Mouse (Mus musculus): Measurements from ENCODE around the gene Ghr. TPM values are rescaled to one million over a fixed set of nuclear protein-coding genes. Genes with fewer than 3 reads are reported as not detected.
A peak's percentile ranks its signal among the peaks of the same experiment; 100 is the strongest.

Ghr gene
- polyA plus RNA-seq, 1 experiment from 2014 or later: 13.6 TPM

- H3K36me3 ChIP-seq (ENCODE audit: control insufficient read depth, insufficient read depth, low read length): no peaks in the 10 kb centered on the region
- DNase-seq (ENCODE audit: low spot score, missing footprints) (no peak), ATAC-seq (ENCODE audit: low FRiP score) (peak; percentile 61)
- H3K4me1 ChIP-seq (ENCODE audit: control insufficient read depth, insufficient read depth, low read length): 0 out of 2 replicates have a peak, but pooled peaks cover 2% of the 10 kb centered on the region
- H3K27ac ChIP-seq (ENCODE audit: low read depth, low read length): no peak overlapping the region
- 26% methylated on average over 6 of the region's 6 CpGs for WGBS
- peak overlapping the region; percentile 16 for H3K4me3 ChIP-seq (ENCODE audit: low read depth, low read length)
- H3K27me3 ChIP-seq (ENCODE audit: control insufficient read depth, insufficient read depth, low read length): no peaks in the 10 kb centered on the region
- H3K9me3 ChIP-seq (ENCODE audit: control insufficient read depth, low read length): no peaks in the 10 kb centered on the region
- peak overlapping the region; percentile 38 for H3K4me2 ChIP-seq
- peak overlapping the region; percentile 60 for H3K9ac ChIP-seq (ENCODE audit: low read length)
Observed at GRCm38 (mm10) chr15:3269996-3270645, 313.2 kb downstream of the Ghr start.

- H3K4me3 ChIP-seq (ENCODE audit: low read depth, low read length): no peak overlapping the region
- H3K27ac ChIP-seq (ENCODE audit: low read depth, low read length): no peak overlapping the region
- DNase-seq (ENCODE audit: low spot score, missing footprints) (no peak), ATAC-seq (ENCODE audit: low FRiP score) (peak; percentile 7; the same call in 1 of the 2 replicates)
- H3K27me3 ChIP-seq (ENCODE audit: control insufficient read depth, insufficient read depth, low read length): no peaks in the 10 kb centered on the region
- H3K9ac ChIP-seq (ENCODE audit: low read length): no peak overlapping the region
- H3K4me2 ChIP-seq: no peak overlapping the region
- H3K4me1 ChIP-seq (ENCODE audit: control insufficient read depth, insufficient read depth, low read length): 0 out of 2 replicates have a peak, but pooled peaks cover 2% of the 10 kb centered on the region
- 84% methylated on average over 4 of the region's 4 CpGs for WGBS
- no peaks in the 10 kb centered on the region for H3K9me3 ChIP-seq (ENCODE audit: control insufficient read depth, low read length)
- H3K36me3 ChIP-seq (ENCODE audit: control insufficient read depth, insufficient read depth, low read length): no peaks in the 10 kb centered on the region
Observed at GRCm38 (mm10) chr15:3269496-3269895, 313.8 kb downstream of the Ghr start.

GRCm38 (mm10) chr15:3268247-3268646, 315.0 kb downstream of the Ghr start, which contains the start of gene Selenop:
TSS of gene Selenop (plus strand) at chr15:3268547.
- no peak for DNase-seq (ENCODE audit: low spot score, missing footprints)
- WGBS: 90% methylated on average over 6 of the region's 6 CpGs
- ATAC-seq (ENCODE audit: low FRiP score): no peak
- H3K36me3 ChIP-seq (ENCODE audit: control insufficient read depth, insufficient read depth, low read length): no peaks in the 10 kb centered on the region
- H3K27me3 ChIP-seq (ENCODE audit: control insufficient read depth, insufficient read depth, low read length): no peaks in the 10 kb centered on the region
- H3K9me3 ChIP-seq (ENCODE audit: control insufficient read depth, low read length): no peaks in the 10 kb centered on the region
- H3K27ac ChIP-seq (ENCODE audit: low read depth, low read length): no peak within 1 kb of the TSS
- H3K4me1 ChIP-seq (ENCODE audit: control insufficient read depth, insufficient read depth, low read length): 0 out of 2 replicates have a peak, but pooled peaks cover 2% of the 10 kb centered on the region
- H3K4me3 ChIP-seq (ENCODE audit: low read depth, low read length): no peak within 1 kb of the TSS
- H3K4me2 ChIP-seq: no peak within 1 kb of the TSS
- H3K9ac ChIP-seq (ENCODE audit: low read length): no peak within 1 kb of the TSS
